Mouse (Mus musculus) intestine, embryonic 14.5 days (tissue): ENCODE results near the gene Cyp46a1. TPM values are rescaled to one million over a fixed set of nuclear protein-coding genes. Genes with fewer than 3 reads are reported as not detected.

Experiments used
- ATAC-seq: fragments of 200-750 bp; cut with Nextera tagmentation; replicated peaks from 2 replicates; pipeline ENCODE4 v1.8.0; 2017; ENCODE audit warnings: low read depth, moderate number of reproducible peaks, moderate TSS enrichment, moderate library complexity; ENCODE audit not compliant: low FRiP score, low TSS enrichment
- DNase-seq: peaks from one replicate; pipeline ENCODE4 v3.0.0-alpha.2; 2018; ENCODE audit warnings: low spot score
- H3K27ac ChIP-seq: fragments of 300-500 bp; sonication (generic); 2 replicates; pipeline ENCODE4 v1.5.1; 2014; ENCODE audit warnings: low read depth, mild to moderate bottlenecking, control low read depth
- H3K27me3 ChIP-seq: fragments of 300-500 bp; sonication (generic); replicated peaks from 2 replicates; pipeline ENCODE4 v1.6.1; 2014; ENCODE audit warnings: low read length, control low read depth; ENCODE audit not compliant: control insufficient read depth, insufficient read depth
- H3K36me3 ChIP-seq: fragments of 300-500 bp; sonication (generic); 2 replicates; pipeline ENCODE4 v1.6.1; 2014; ENCODE audit warnings: low read length, control low read depth; ENCODE audit not compliant: control insufficient read depth, insufficient read depth
- H3K4me1 ChIP-seq: fragments of 300-500 bp; sonication (generic); replicated peaks from 2 replicates; pipeline ENCODE4 v1.6.1; 2014; ENCODE audit warnings: low read length, control low read depth, mixed read lengths; ENCODE audit not compliant: control insufficient read depth, insufficient read depth
- H3K4me2 ChIP-seq: fragments of 300-500 bp; sonication (generic); 2 replicates; pipeline ENCODE4 v1.6.1; 2014; ENCODE audit warnings: low read length
- H3K4me3 ChIP-seq: fragments of 300-500 bp; sonication (generic); 2 replicates; pipeline ENCODE4 v1.5.1; 2014; ENCODE audit warnings: low read depth, low read length, control low read depth, mixed read lengths
- H3K9ac ChIP-seq: fragments of 300-500 bp; sonication (generic); 2 replicates; pipeline ENCODE4 v1.6.1; 2014; ENCODE audit warnings: mild to moderate bottlenecking, low read length
- H3K9me3 ChIP-seq: fragments of 300-500 bp; sonication (generic); 2 replicates; pipeline ENCODE4 v1.6.1; 2016; ENCODE audit warnings: low read length, control low read depth; ENCODE audit not compliant: control insufficient read depth
- WGBS: fragments of 180-500 bp; shearing (Covaris S2); extraction: QIAGEN DNeasy Blood & Tissue Kit; methylation state at CpG from one replicate; pipeline ENCODE4 v1.1.7; 2014; 5-methylcytosine and 5-hydroxymethylcytosine counted together
- polyA plus RNA-seq: library from polyadenylated mRNA; unstranded; fragments of >200 nt; fragmentation: Nextera tagmentation; extraction: Ambion mirVana; gene quantifications from 2 replicates; pipeline ENCODE4 v1.2.1, GENCODE M21; 2014

The Cyp46a1 gene
- polyA plus RNA-seq, 1 experiment from 2014 or later = 4.7 TPM

- ATAC-seq (no peak), DNase-seq (no peak)
- Histone ChIP-seq H3K9me3 (no peaks in the 10 kb centered on the region), H3K27ac (peak overlapping the region; percentile 19), H3K4me2 (no peak overlapping the region), H3K27me3 (no peaks in the 10 kb centered on the region), H3K4me1 (peaks cover 29% of the 10 kb centered on the region), H3K9ac (no peak overlapping the region), H3K4me3 (no peak overlapping the region), H3K36me3 (no peaks in the 10 kb centered on the region)
- 30% methylated on average over 9 of the region's 9 CpGs for WGBS
Observed at GRCm38 (mm10) chr12:108373611-108374010, 39.4 kb downstream of the Cyp46a1 start.

DNA sequence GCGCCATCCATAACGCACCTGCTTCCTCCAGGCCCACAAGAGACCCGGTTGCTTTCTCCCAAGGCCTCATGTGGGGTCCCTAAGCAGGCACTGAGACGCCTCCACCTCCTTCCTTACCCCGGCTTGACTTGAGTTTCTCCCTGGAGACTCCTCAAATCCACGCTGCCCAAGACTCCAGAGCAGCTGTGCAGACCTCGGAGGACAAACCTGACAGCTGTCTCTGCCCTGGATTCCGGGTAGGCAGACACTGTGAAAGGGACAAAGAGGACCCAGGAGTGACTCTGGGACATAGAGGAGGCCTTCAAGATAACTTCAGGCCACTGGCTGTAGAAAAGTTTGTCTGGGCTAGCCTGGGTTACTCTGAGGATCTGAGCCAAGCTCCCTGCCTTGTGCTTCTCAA, 40.5 kb downstream of the Cyp46a1 start:
- no peak overlapping the region for H3K4me3 ChIP-seq
- no peaks in the 10 kb centered on the region for H3K36me3 ChIP-seq
- H3K9ac ChIP-seq = no peak overlapping the region
- ATAC-seq = no peak
- no peaks in the 10 kb centered on the region for H3K27me3 ChIP-seq
- H3K9me3 ChIP-seq = no peaks in the 10 kb centered on the region
- no peak overlapping the region for H3K4me2 ChIP-seq
- 76% methylated on average over 8 of the region's 8 CpGs for WGBS
- H3K27ac ChIP-seq = no peak overlapping the region
- H3K4me1 ChIP-seq = peaks cover 29% of the 10 kb centered on the region
- no peak for DNase-seq

DNA sequence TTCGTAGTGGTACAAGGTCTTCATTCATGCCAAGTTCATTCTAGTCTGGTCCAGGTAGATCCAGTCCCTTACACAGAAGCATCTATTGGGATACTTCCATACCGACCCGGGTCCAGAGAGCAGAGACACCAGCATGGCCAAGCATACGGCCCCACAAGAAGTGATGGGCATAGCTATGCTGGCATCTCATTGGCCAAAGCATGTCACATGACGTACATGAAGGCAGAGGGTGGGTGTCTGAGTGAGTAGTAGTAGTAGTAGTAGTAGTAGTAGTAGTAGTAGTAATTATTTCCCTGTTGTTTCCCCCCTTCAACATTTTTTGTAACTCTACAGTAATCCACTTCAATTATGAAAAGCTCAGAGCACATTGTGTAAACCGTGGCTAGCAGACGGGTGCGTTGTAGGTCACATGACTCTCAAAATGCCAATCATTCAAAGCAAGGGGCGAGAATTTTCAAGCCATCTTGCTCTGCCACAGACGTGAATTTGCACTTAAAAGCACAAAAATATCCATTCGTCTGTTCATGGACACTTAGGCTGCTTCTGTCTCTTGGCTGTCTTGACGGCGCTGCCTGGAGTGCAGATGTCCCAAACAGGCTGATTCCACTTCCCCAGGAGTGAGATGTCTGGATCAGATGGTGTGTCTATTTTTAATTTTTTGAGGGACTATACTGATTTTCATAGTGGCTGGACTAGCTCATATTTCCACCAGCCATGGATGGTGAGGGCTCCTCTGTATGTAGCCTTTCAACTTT, 44.4 kb downstream of the Cyp46a1 start:
- Histone ChIP-seq H3K27ac (no peak overlapping the region), H3K4me3 (no peak overlapping the region), H3K9me3 (no peaks in the 10 kb centered on the region), H3K9ac (no peak overlapping the region), H3K4me1 (peaks cover 9% of the 10 kb centered on the region), H3K36me3 (no peaks in the 10 kb centered on the region), H3K4me2 (no peak overlapping the region), H3K27me3 (no peaks in the 10 kb centered on the region)
- 81% methylated on average over 13 of the region's 13 CpGs for WGBS
- ATAC-seq = no peak
- DNase-seq = no peak

GRCm38 (mm10) chr12:108386476-108387232, 52.5 kb downstream of the Cyp46a1 start:
- Histone ChIP-seq H3K9me3 (no peaks in the 10 kb centered on the region), H3K27me3 (no peaks in the 10 kb centered on the region), H3K9ac (no peak overlapping the region), H3K4me1 (no peaks in the 10 kb centered on the region), H3K27ac (no peak overlapping the region), H3K4me3 (no peak overlapping the region), H3K36me3 (no peaks in the 10 kb centered on the region), H3K4me2 (no peak overlapping the region)
- DNase-seq (no peak), ATAC-seq (no peak)
- 67% methylated on average over 13 of the region's 13 CpGs for WGBS

DNA sequence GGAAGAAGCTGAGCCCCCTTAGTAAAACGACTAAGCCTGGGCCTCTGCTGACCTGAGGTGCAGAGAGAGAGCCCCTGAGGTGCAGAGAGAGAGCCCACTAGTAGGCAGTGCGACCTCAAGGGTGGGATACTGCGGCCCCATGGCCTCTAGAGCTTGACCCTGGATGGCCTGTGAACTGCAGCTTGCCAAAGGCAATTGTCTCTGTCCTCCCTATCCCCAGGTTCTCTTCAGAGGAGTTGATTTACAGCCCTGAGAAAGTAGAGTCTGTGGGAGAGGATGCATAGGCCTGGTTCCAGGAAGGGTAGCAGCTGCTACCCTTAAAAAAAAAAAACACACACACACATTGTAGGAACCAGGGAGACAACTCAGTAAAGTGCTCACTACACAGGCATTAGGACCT, 55.5 kb downstream of the Cyp46a1 start:
- Histone ChIP-seq H3K4me2 (no peak overlapping the region), H3K36me3 (no peaks in the 10 kb centered on the region), H3K4me1 (peaks cover 7% of the 10 kb centered on the region; the same call in 1 of the 2 replicates), H3K9me3 (no peaks in the 10 kb centered on the region), H3K27ac (no peak overlapping the region), H3K27me3 (no peaks in the 10 kb centered on the region), H3K4me3 (no peak overlapping the region), H3K9ac (no peak overlapping the region)
- 35% methylated on average over 3 of the region's 3 CpGs for WGBS
- ATAC-seq (no peak), DNase-seq (no peak)

- no peaks in the 10 kb centered on the region for H3K9me3 ChIP-seq
- H3K27ac ChIP-seq = no peak overlapping the region
- H3K4me1 ChIP-seq = peaks cover 7% of the 10 kb centered on the region; the same call in 1 of the 2 replicates
- no peak for DNase-seq
- H3K4me3 ChIP-seq = no peak overlapping the region
- no peak overlapping the region for H3K4me2 ChIP-seq
- no peak overlapping the region for H3K9ac ChIP-seq
- WGBS = 62% methylated on average over 12 of the region's 12 CpGs
- no peaks in the 10 kb centered on the region for H3K36me3 ChIP-seq
- ATAC-seq = 0 out of 2 replicates have a peak, but pooled peaks have one; percentile 24
- no peaks in the 10 kb centered on the region for H3K27me3 ChIP-seq
Observed at GRCm38 (mm10) chr12:108392254-108393044, 58.3 kb downstream of the Cyp46a1 start.

DNA sequence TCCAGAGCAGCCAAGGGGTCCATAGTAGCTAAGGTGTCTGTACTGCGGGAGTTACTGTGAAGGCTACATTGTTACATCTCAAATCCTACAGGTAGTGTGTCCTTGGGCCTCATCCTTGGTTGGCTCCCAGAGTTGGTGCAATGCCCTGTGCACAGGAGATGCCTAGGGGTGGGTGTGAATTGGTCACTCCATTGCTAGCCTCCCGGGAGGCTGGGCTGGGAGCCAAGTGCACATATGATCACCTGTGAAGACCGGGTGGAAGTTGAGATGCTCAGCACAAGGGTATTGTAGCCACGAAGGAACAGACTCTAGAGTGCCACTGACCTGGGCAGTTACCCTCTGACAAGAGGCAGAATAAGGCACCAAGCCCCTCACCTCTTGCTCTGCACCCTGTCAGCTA, 58.9 kb downstream of the Cyp46a1 start:
- 82% methylated on average over 4 of the region's 4 CpGs for WGBS
- Histone ChIP-seq H3K27me3 (no peaks in the 10 kb centered on the region), H3K9me3 (no peaks in the 10 kb centered on the region), H3K4me1 (peaks cover 7% of the 10 kb centered on the region; the same call in 1 of the 2 replicates), H3K27ac (no peak overlapping the region), H3K4me3 (no peak overlapping the region), H3K9ac (no peak overlapping the region), H3K4me2 (no peak overlapping the region), H3K36me3 (no peaks in the 10 kb centered on the region)
- DNase-seq (no peak), ATAC-seq (0 out of 2 replicates have a peak, but pooled peaks have one; percentile 10)

DNA sequence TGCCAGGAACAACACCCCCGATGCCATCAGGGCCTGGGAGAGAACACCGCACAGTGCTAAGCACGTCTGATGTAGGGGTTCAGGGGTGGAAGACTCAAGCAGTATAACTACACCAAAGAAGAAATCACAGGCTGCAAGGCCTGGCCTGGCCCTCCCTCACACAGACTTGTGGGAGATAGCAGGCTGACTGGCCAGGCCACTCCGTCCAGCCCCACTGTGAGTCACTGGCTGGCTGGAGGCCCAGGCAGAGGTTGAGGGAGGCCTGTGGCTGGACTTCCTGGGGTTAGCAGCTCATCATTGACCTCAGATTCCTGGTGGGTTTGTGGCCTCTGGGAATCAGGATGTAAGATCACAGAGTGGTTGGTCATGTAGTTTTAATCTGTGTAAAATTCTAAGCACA, 59.5 kb downstream of the Cyp46a1 start:
- WGBS = 60% methylated on average over 4 of the region's 4 CpGs
- ATAC-seq (no peak), DNase-seq (no peak)
- no peaks in the 10 kb centered on the region for H3K36me3 ChIP-seq
- no peak overlapping the region for H3K4me2 ChIP-seq
- H3K9ac ChIP-seq = no peak overlapping the region
- no peaks in the 10 kb centered on the region for H3K9me3 ChIP-seq
- H3K27me3 ChIP-seq = no peaks in the 10 kb centered on the region
- peaks cover 7% of the 10 kb centered on the region; the same call in 1 of the 2 replicates for H3K4me1 ChIP-seq
- H3K4me3 ChIP-seq = no peak overlapping the region
- no peak overlapping the region for H3K27ac ChIP-seq
